Mouse (Mus musculus) common myeloid progenitor, adult 5-6 weeks (primary cell): ENCODE measurements around the gene Slfn14. TPM values are rescaled to one million over a fixed set of nuclear protein-coding genes. Genes with fewer than 3 reads are reported as not detected.

Source experiments
- total RNA-seq: library from RNA; stranded (forward); fragments of 200-1000, 187-1606 nt; gene quantifications from 2 replicates; pipeline ENCODE4 v1.2.3, GENCODE M21; 2017

Slfn14 gene
- total RNA-seq, 1 experiment from 2014 or later = not detected

Other genes with a start within 250 kb of the Slfn14 start
- gene Slfn2, start 221.6 kb downstream of the Slfn14 start, total RNA-seq = 10.6 and 14.9 TPM in 2 replicates
- gene Slfn1, start 169.9 kb downstream of the Slfn14 start, total RNA-seq = not detected in 2 replicates
- 1.7 and 2.4 TPM in 2 replicates for gene Slfn4, start 111.5 kb downstream of the Slfn14 start, total RNA-seq
- gene Slfn3, start 95.4 kb downstream of the Slfn14 start, total RNA-seq = 34.7 and 39.6 TPM in 2 replicates
- gene Ap2b1, start 12.3 kb upstream of the Slfn14 start, total RNA-seq = 51.7 and 80.9 TPM in 2 replicates
- 8.2 and 11.5 TPM in 2 replicates for gene Pex12, start 15.9 kb upstream of the Slfn14 start, total RNA-seq
- gene Rasl10b, start 122.4 kb upstream of the Slfn14 start, total RNA-seq = not detected in 2 replicates
- gene Gas2l2, start 142.7 kb upstream of the Slfn14 start, total RNA-seq = not detected in 2 replicates
- 4.6 and 9.0 TPM in 2 replicates for gene 1700020L24Rik, start 151.0 kb upstream of the Slfn14 start, total RNA-seq
- gene Mmp28, start 176.3 kb upstream of the Slfn14 start, total RNA-seq = 0.37 and 0.92 TPM in 2 replicates
- gene Taf15, start 186.4 kb upstream of the Slfn14 start, total RNA-seq = 41.6 and 73.3 TPM in 2 replicates
- not detected in 2 replicates for gene Heatr9, start 235.4 kb upstream of the Slfn14 start, total RNA-seq
- gene Ccl5, start 243.8 kb upstream of the Slfn14 start, total RNA-seq = 2.1 and 6.3 TPM in 2 replicates